Mouse (Mus musculus) forebrain, embryonic 10.5 days (tissue): ENCODE data around the gene Zmynd19. TPM values are rescaled to one million over a fixed set of nuclear protein-coding genes. Genes with fewer than 3 reads are reported as not detected.
A peak's percentile ranks its signal among the peaks of the same experiment; 100 is the strongest.

Experiments used
- DNase-seq: peaks from one replicate; pipeline ENCODE4 v3.0.0-alpha.2; 2017; ENCODE audit warnings: low spot score; ENCODE audit errors: extremely low spot score
- H3K27ac ChIP-seq: fragments of 300-500 bp; sonication (generic); 2 replicates; pipeline ENCODE4 v1.5.1; 2016; ENCODE audit warnings: mild to moderate bottlenecking
- H3K27me3 ChIP-seq: fragments of 300-500 bp; sonication (generic); 2 replicates; pipeline ENCODE4 v1.6.1; 2016; ENCODE audit warnings: mild to moderate bottlenecking; ENCODE audit not compliant: poor library complexity, severe bottlenecking
- H3K36me3 ChIP-seq: fragments of 300-500 bp; sonication (generic); replicated peaks from 2 replicates; pipeline ENCODE4 v1.6.1; 2016; ENCODE audit warnings: mild to moderate bottlenecking, moderate library complexity
- H3K4me1 ChIP-seq: fragments of 300-500 bp; sonication (generic); 2 replicates; pipeline ENCODE4 v1.6.1; 2016
- H3K4me3 ChIP-seq: fragments of 300-500 bp; sonication (generic); 2 replicates; pipeline ENCODE4 v1.5.1; 2016; ENCODE audit warnings: mild to moderate bottlenecking, moderate library complexity
- H3K9me3 ChIP-seq: fragments of 300-500 bp; sonication (generic); 2 replicates; pipeline ENCODE4 v1.6.1; 2016; ENCODE audit warnings: mild to moderate bottlenecking, moderate library complexity
- WGBS: fragments of 180-500 bp; shearing (Covaris S2); methylation state at CpG from one replicate; pipeline ENCODE4 v1.1.7; 2016; 5-methylcytosine and 5-hydroxymethylcytosine counted together
- polyA plus RNA-seq: library from polyadenylated mRNA; unstranded; fragments of >200 nt; fragmentation: Nextera tagmentation; extraction: Ambion mirVana; gene quantifications from 2 replicates; pipeline ENCODE4 v1.2.1, GENCODE M21; 2016

The Zmynd19 gene
- polyA plus RNA-seq: 23.7 and 24.2 TPM in 2 replicates

- WGBS: under 1% methylated on average over 106 of the region's 108 CpGs
- Histone ChIP-seq H3K27me3 (peaks cover 15% of the 10 kb centered on the region), H3K9me3 (no peaks in the 10 kb centered on the region), H3K36me3 (peaks cover 30% of the 10 kb centered on the region), H3K4me3 (peak within 1 kb of the TSS; percentile 99), H3K27ac (peak within 1 kb of the TSS; percentile 95), H3K4me1 (peaks cover 22% of the 10 kb centered on the region)
- DNase-seq: peak; percentile 96
Measured at GRCm38 (mm10) chr2:24949421-24950188, at the start of gene Zmynd19. Gene Zmynd19 (plus strand): TSS chr2:24949792.

DNA sequence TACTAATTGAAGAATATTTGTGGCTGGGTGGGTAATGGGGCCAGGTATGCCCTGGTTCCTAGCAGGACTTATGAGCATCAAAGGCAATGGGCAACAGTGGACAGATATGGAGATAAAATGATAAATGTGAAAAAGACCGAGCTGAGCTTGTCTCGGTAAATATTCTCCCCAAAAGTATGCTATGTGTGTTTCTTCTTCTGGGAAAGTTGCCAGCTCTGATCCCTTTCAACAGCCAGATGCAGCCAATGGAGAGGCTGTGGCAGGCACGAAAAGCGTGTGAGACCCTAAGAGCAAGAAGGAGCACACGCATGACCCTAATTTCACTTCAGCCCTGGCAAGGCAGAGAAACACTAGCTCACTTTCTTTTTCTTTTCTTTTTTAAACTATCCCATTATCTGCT, 48.5 kb upstream of the Zmynd19 start:
- no peak overlapping the region for H3K27ac ChIP-seq
- H3K4me3 ChIP-seq: no peak overlapping the region
- no peaks in the 10 kb centered on the region for H3K9me3 ChIP-seq
- H3K27me3 ChIP-seq: no peaks in the 10 kb centered on the region
- 96% methylated on average over 5 of the region's 5 CpGs for WGBS
- peaks cover 15% of the 10 kb centered on the region for H3K4me1 ChIP-seq
- no peak for DNase-seq
- H3K36me3 ChIP-seq: peaks cover 38% of the 10 kb centered on the region

DNA sequence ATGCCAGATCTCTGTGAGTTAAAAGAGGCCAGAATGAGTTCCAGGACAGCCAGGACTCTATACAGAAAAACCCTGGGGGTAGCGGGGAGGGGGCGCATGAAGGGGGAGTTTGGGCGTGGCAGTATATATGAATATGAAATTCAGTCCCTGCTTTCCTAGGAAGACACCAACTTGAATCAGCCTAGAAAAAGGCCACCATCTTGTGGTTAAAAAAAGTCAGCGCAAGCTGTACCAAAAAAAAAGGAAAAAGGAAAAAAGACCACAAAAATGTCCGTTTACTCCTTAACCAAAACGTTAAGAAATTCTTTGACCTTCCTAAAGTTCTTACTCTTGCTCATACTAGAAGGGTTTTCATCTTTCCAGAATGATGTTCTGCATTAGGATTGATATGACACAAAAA, 46.6 kb upstream of the Zmynd19 start:
- Histone ChIP-seq H3K4me1 (peaks cover 27% of the 10 kb centered on the region), H3K27me3 (no peaks in the 10 kb centered on the region), H3K36me3 (peaks cover 25% of the 10 kb centered on the region), H3K9me3 (no peaks in the 10 kb centered on the region), H3K4me3 (no peak overlapping the region), H3K27ac (no peak overlapping the region)
- no peak for DNase-seq
- WGBS: 90% methylated on average over 6 of the region's 6 CpGs

DNA sequence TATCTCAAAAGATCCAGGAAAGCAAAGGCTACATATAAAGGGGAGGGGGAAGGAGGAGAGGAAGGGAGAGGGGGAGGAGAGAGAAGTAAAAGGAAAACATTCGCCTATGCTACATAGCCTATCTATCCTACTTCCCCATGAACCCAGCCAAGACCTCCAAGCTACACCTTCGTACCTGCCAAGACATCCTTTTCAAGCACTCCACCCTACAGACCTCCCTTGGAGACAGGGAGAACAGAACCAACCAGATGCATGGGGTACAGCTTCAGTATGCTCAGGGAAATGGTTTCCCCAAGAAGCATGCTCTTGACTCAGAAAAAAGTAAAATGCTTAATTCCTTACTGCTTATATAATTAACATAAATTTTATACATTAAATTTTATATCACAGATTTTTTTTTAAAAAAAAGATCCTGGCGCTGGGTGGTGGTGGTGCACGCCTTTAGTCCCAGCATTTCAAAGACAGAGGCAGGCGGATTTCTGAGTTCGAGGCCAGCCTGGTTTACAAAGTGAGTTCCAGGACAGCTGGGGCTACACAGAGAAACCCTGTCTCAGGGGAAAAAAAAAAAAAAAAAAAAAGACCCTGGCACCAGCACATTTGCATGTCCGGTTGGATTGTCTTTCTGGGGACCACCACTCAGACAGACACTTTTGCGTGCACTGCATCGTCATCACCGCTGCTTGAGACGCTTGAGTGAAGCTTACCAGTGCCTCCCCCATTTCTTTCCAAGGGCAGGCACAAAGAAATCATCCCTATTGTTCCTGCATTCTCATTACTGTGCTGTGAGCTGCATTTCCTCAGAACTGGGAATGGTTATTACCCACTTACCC, 44.6 kb upstream of the Zmynd19 start:
- Histone ChIP-seq H3K9me3 (no peaks in the 10 kb centered on the region), H3K4me1 (peaks cover 27% of the 10 kb centered on the region), H3K27ac (peak overlapping the region; percentile 66), H3K4me3 (no peak overlapping the region), H3K36me3 (peaks cover 16% of the 10 kb centered on the region), H3K27me3 (no peaks in the 10 kb centered on the region)
- no peak for DNase-seq
- 60% methylated on average over 11 of the region's 11 CpGs for WGBS

DNA sequence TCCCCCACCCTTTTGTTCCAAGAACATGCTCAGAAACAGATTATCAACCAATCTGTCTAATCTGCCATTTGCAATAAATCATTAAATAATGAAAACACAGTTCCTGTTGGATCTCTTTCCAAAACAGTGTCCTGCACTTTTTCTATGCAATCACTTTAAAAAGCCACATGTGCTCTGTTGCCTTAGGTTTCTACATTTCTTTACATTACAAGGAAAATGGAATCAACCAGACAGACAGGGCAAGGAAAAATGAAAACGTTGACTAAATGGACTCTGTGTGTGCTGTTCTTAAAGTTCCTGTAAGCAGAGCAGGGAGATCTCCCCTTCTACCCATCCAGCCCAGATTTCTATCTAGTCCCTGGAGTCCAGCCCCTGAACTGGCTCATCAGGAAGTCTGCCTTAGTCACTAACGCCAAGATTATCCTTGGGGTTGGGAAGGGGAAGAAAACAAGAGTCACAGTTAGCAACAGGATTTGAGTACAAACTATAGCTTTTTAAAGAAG, 43.9 kb upstream of the Zmynd19 start:
- H3K4me3 ChIP-seq: no peak overlapping the region
- DNase-seq: no peak
- 27% methylated on average over 2 of the region's 2 CpGs for WGBS

GRCm38 (mm10) chr2:24910481-24910880, 39.1 kb upstream of the Zmynd19 start:
- no peak for DNase-seq
- no peaks in the 10 kb centered on the region for H3K27me3 ChIP-seq
- H3K4me1 ChIP-seq: peaks cover 17% of the 10 kb centered on the region
- peaks cover 54% of the 10 kb centered on the region for H3K36me3 ChIP-seq
- WGBS: 93% methylated on average over 4 of the region's 4 CpGs
- H3K9me3 ChIP-seq: no peaks in the 10 kb centered on the region
- no peak overlapping the region for H3K27ac ChIP-seq
- no peak overlapping the region for H3K4me3 ChIP-seq

More for the DNA sequence above, 43.9 kb upstream of the Zmynd19 start:
- peaks cover 18% of the 10 kb centered on the region for H3K36me3 ChIP-seq
- H3K4me1 ChIP-seq: peaks cover 27% of the 10 kb centered on the region
- H3K27me3 ChIP-seq: no peaks in the 10 kb centered on the region
- H3K27ac ChIP-seq: peak overlapping the region; percentile 66
- no peaks in the 10 kb centered on the region for H3K9me3 ChIP-seq

- no peak for DNase-seq
- Histone ChIP-seq H3K27me3 (no peaks in the 10 kb centered on the region), H3K9me3 (no peaks in the 10 kb centered on the region), H3K36me3 (peaks cover 65% of the 10 kb centered on the region), H3K4me1 (peaks cover 1% of the 10 kb centered on the region), H3K27ac (no peak overlapping the region), H3K4me3 (no peak overlapping the region)
- 95% methylated on average over 4 of the region's 4 CpGs for WGBS
Measured at GRCm38 (mm10) chr2:24912189-24912588, 37.4 kb upstream of the Zmynd19 start.

DNA sequence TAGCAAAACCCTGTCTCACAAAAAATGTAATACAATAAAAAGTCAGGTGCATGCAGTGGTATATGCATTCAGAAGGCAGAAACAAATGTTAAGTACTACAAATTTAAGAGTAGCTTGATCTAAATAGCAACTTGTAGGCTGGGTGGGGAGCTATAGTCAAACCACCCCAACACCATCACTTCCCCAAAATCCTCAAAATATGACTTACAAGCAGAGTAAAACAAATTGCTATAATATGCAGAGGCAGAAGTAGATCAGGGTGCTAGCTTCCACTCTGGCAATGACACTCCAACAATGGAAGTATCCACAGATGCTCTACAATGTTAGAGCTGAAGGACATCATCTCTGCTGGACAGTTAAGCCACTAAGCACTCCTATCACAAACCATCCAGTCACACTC, 37.0 kb upstream of the Zmynd19 start:
- Histone ChIP-seq H3K27ac (no peak overlapping the region), H3K27me3 (no peaks in the 10 kb centered on the region), H3K4me1 (peaks cover 5% of the 10 kb centered on the region), H3K4me3 (no peak overlapping the region), H3K36me3 (peaks cover 65% of the 10 kb centered on the region), H3K9me3 (no peaks in the 10 kb centered on the region)
- DNase-seq: no peak

GRCm38 (mm10) chr2:24914762-24915161, 34.8 kb upstream of the Zmynd19 start:
- no peak overlapping the region for H3K4me3 ChIP-seq
- no peaks in the 10 kb centered on the region for H3K9me3 ChIP-seq
- WGBS: 93% methylated on average over 3 of the region's 3 CpGs
- no peaks in the 10 kb centered on the region for H3K27me3 ChIP-seq
- no peak overlapping the region for H3K27ac ChIP-seq
- no peak for DNase-seq
- peaks cover 12% of the 10 kb centered on the region for H3K4me1 ChIP-seq
- peaks cover 60% of the 10 kb centered on the region for H3K36me3 ChIP-seq

GRCm38 (mm10) chr2:24918930-24919838, 30.4 kb upstream of the Zmynd19 start, which contains the start of gene Ehmt1:
Gene Ehmt1 (minus strand): TSS chr2:24919614.
- WGBS: under 1% methylated on average over 110 of the region's 112 CpGs

GRCm38 (mm10) chr2:24919839-24920175, 29.8 kb upstream of the Zmynd19 start:
- Histone ChIP-seq H3K27ac (peak overlapping the region; percentile 99), H3K4me3 (peak overlapping the region; percentile 96), H3K27me3 (no peaks in the 10 kb centered on the region), H3K36me3 (peaks cover 15% of the 10 kb centered on the region), H3K9me3 (no peaks in the 10 kb centered on the region), H3K4me1 (peaks cover 12% of the 10 kb centered on the region)
- 12% methylated on average over 8 of the region's 8 CpGs for WGBS
- no peak for DNase-seq

More at GRCm38 (mm10) chr2:24918930-24919838, 30.4 kb upstream of the Zmynd19 start, which contains the start of gene Ehmt1:
- peak; percentile 89 for DNase-seq
- H3K36me3 ChIP-seq: peaks cover 21% of the 10 kb centered on the region
- peak within 1 kb of the TSS; percentile 96 for H3K4me3 ChIP-seq
- H3K27me3 ChIP-seq: no peaks in the 10 kb centered on the region
- H3K4me1 ChIP-seq: peaks cover 12% of the 10 kb centered on the region
- peak within 1 kb of the TSS; percentile 99 for H3K27ac ChIP-seq
- no peaks in the 10 kb centered on the region for H3K9me3 ChIP-seq

DNA sequence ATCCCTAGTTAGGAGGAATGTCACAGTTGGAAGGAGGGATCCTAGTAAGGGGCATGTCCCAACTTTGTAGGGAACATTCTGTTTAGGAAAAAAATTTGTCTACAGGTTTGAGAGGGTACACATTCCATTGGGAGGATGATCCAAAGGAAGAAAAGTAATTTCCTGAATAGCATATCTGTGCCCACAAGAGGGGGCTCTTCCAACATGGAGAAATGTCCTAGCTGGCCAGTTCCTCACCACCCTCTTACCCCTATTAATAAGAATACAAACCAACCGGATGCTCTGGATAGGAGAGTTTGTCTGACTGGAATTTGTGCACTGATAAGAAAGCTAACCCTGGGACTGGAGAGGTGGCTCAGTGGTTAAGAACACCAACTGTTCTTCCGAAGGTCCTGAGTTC, 26.0 kb upstream of the Zmynd19 start:
- H3K9me3 ChIP-seq: no peaks in the 10 kb centered on the region
- no peak for DNase-seq
- no peaks in the 10 kb centered on the region for H3K36me3 ChIP-seq
- no peaks in the 10 kb centered on the region for H3K27me3 ChIP-seq
- WGBS: 67% methylated on average over 2 of the region's 2 CpGs
- H3K4me1 ChIP-seq: peaks cover 4% of the 10 kb centered on the region; the same call in 1 of the 2 replicates
- H3K4me3 ChIP-seq: no peak overlapping the region
- H3K27ac ChIP-seq: no peak overlapping the region
